In genomic region chr12:117915826-117916588, GRCm38 (mm10) we compare ENCODE assay signal across 13 mouse cellular contexts.
DNase-seq lines count a peak whose midpoint lies in the region; ATAC-seq lines count a peak whose summit lies in the region.
"Had no signal": no experiment of that assay in that cellular context is flagged by ENCODE, and none has a peak within 500 bp of the region (broad histone marks: within the 10 kb centered on the region; RNA-seq: fewer than 3 reads in every experiment).

No protein-coding gene starts in this region.

- no peak for ATAC-seq in midbrain, embryonic 14.5 days (ENCODE audit: low FRiP score, low TSS enrichment)
- ATAC-seq in midbrain, embryonic 13.5 days = no peak
- ATAC-seq in hematopoietic stem cell, adult 5-6 weeks (replicated peaks in 1 of 2; ENCODE audit: insufficient read depth in 1 of 2, low FRiP score in 2 of 2, low TSS enrichment in 1 of 2, low read depth in 1 of 2, poor library complexity in 2 of 2, severe bottlenecking in 2 of 2) = peak; percentile 64 to 83

- H3K27me3 ChIP-seq in midbrain, embryonic 14.5 days (ENCODE audit: control insufficient read depth, insufficient read depth, low read length) = no peaks in the 10 kb centered on the region
- H3K27me3 ChIP-seq in midbrain, embryonic 13.5 days = 0 out of 2 replicates have a peak, but pooled peaks cover 5% of the 10 kb centered on the region
- H3K27me3 ChIP-seq: liver, embryonic 15.5 days had no signal

- H3K4me3 ChIP-seq in midbrain, embryonic 14.5 days (replicated peaks; ENCODE audit: low read depth, low read length) = no peak overlapping the region
- no peak overlapping the region for H3K4me3 ChIP-seq in midbrain, embryonic 13.5 days (replicated peaks)
- H3K4me3 ChIP-seq: layer of hippocampus, adult 2 months; liver, embryonic 15.5 days had no signal

- H3K4me2 ChIP-seq in midbrain, embryonic 14.5 days (ENCODE audit: low read length) = no peak overlapping the region
- H3K4me2 ChIP-seq in midbrain, embryonic 13.5 days (replicated peaks) = no peak overlapping the region
- H3K4me2 ChIP-seq: liver, embryonic 15.5 days had no signal

- H3K36me3 ChIP-seq in midbrain, embryonic 14.5 days (ENCODE audit: control insufficient read depth, insufficient read depth, low read length) = no peaks in the 10 kb centered on the region
- H3K36me3 ChIP-seq in midbrain, embryonic 13.5 days = no peaks in the 10 kb centered on the region
- H3K36me3 ChIP-seq: liver, embryonic 15.5 days had no signal

- H3K27ac ChIP-seq in midbrain, embryonic 14.5 days (replicated peaks; ENCODE audit: low read depth, low read length) = no peak overlapping the region
- H3K27ac ChIP-seq in midbrain, embryonic 13.5 days = no peak overlapping the region
- H3K27ac ChIP-seq: layer of hippocampus, adult 2 months; liver, embryonic 15.5 days had no signal

- 65% methylated on average over 10 of the region's 10 CpGs for WGBS in midbrain, embryonic 14.5 days
- 60% methylated on average over 10 of the region's 10 CpGs for WGBS in midbrain, embryonic 13.5 days

- peak; percentile 18 for DNase-seq in midbrain, embryonic 14.5 days
- peak; percentile 38 for DNase-seq in kidney, postnatal 14 days
- DNase-seq in retina, embryonic 14.5 days (ENCODE audit: low spot score) = peak; percentile 80
- no peak for DNase-seq in right cerebral cortex, adult 18-20 months
- DNase-seq in lung, postnatal 36 days = no peak
- DNase-seq in spleen, postnatal 14 days (ENCODE audit: low spot score in 2 of 2) = no peak
- DNase-seq: cerebellum, postnatal 10 days; gastrocnemius, postnatal 36 days; thymus, postnatal 36 days had no signal

- no peaks in the 10 kb centered on the region for H3K9me3 ChIP-seq in midbrain, embryonic 14.5 days (ENCODE audit: control insufficient read depth, low read length)
- no peaks in the 10 kb centered on the region for H3K9me3 ChIP-seq in midbrain, embryonic 13.5 days
- H3K9me3 ChIP-seq: liver, embryonic 15.5 days had no signal

- H3K9ac ChIP-seq in midbrain, embryonic 14.5 days (replicated peaks; ENCODE audit: low read length) = no peak overlapping the region
- no peak overlapping the region for H3K9ac ChIP-seq in midbrain, embryonic 13.5 days (replicated peaks)
- H3K9ac ChIP-seq: liver, embryonic 15.5 days had no signal

- H3K4me1 ChIP-seq in midbrain, embryonic 14.5 days (ENCODE audit: control insufficient read depth, insufficient read depth, low read length) = 0 out of 2 replicates have a peak, but pooled peaks cover 5% of the 10 kb centered on the region
- H3K4me1 ChIP-seq in midbrain, embryonic 13.5 days (replicated peaks) = peaks cover 17% of the 10 kb centered on the region
- H3K4me1 ChIP-seq: liver, embryonic 15.5 days had no signal

Comparison
In these comparisons a context has a peak if more than half of its experiments do, and no peak if none do; other contexts are left out.
1. ATAC-seq: peak in hematopoietic stem cell, adult 5-6 weeks (2 of 2); none in midbrain, embryonic 14.5 days (single experiment) and midbrain, embryonic 13.5 days (single experiment).
2. DNase-seq: peak in midbrain, embryonic 14.5 days (single experiment), kidney, postnatal 14 days (single experiment) and retina, embryonic 14.5 days (single experiment); none in right cerebral cortex, adult 18-20 months (single experiment), lung, postnatal 36 days (single experiment) and spleen, postnatal 14 days (0 of 2).